Mouse (Mus musculus) stomach, embryonic 16.5 days (tissue): Measurements from ENCODE around the gene Ren1. TPM values are rescaled to one million over a fixed set of nuclear protein-coding genes. Genes with fewer than 3 reads are reported as not detected.

Experiments
- ATAC-seq: fragments of 200-750 bp; cut with Nextera tagmentation; 2 replicates; pipeline ENCODE4 v1.8.0; 2017; ENCODE audit warnings: moderate number of reproducible peaks, moderate TSS enrichment; ENCODE audit not compliant: insufficient read depth, low FRiP score
- H3K27ac ChIP-seq: fragments of 300-500 bp; sonication (generic); 2 replicates; pipeline ENCODE4 v1.5.1; 2014; ENCODE audit warnings: low read length
- H3K27me3 ChIP-seq: fragments of 300-500 bp; sonication (generic); 2 replicates; pipeline ENCODE4 v1.6.1; 2014; ENCODE audit warnings: low read length, control low read depth, mixed read lengths; ENCODE audit not compliant: control insufficient read depth, insufficient read depth
- H3K36me3 ChIP-seq: fragments of 300-500 bp; sonication (generic); 2 replicates; pipeline ENCODE4 v1.6.1; 2014; ENCODE audit warnings: low read length; ENCODE audit not compliant: control insufficient read depth, insufficient read depth
- H3K4me1 ChIP-seq: fragments of 300-500 bp; sonication (generic); 2 replicates; pipeline ENCODE4 v1.6.1; 2014; ENCODE audit warnings: low read length, control low read depth, mixed read lengths; ENCODE audit not compliant: control insufficient read depth, insufficient read depth
- H3K4me2 ChIP-seq: fragments of 300-500 bp; sonication (generic); 2 replicates; pipeline ENCODE4 v1.6.1; 2014; ENCODE audit warnings: low read depth, low read length, mixed read lengths
- H3K4me3 ChIP-seq: fragments of 300-500 bp; sonication (generic); replicated peaks from 2 replicates; pipeline ENCODE4 v1.5.1; 2014; ENCODE audit warnings: mild to moderate bottlenecking, low read length
- H3K9ac ChIP-seq: fragments of 300-500 bp; sonication (generic); 2 replicates; pipeline ENCODE4 v1.6.1; 2014; ENCODE audit warnings: low read length
- H3K9me3 ChIP-seq: fragments of 300-500 bp; sonication (generic); replicated peaks from 2 replicates; pipeline ENCODE4 v1.6.1; 2016; ENCODE audit warnings: low read length, control low read depth; ENCODE audit not compliant: control insufficient read depth
- WGBS: fragments of 180-500 bp; shearing (Covaris S2); extraction: QIAGEN DNeasy Blood & Tissue Kit; methylation state at CpG from one replicate; pipeline ENCODE4 v1.1.7; 2014; 5-methylcytosine and 5-hydroxymethylcytosine counted together
- polyA plus RNA-seq: library from polyadenylated mRNA; unstranded; fragments of >200 nt; fragmentation: Nextera tagmentation; extraction: Ambion mirVana; gene quantifications from 2 replicates; pipeline ENCODE4 v1.2.1, GENCODE M21; 2015

Ren1 gene
- polyA plus RNA-seq: 2.0 and 3.6 TPM in 2 replicates

DNA sequence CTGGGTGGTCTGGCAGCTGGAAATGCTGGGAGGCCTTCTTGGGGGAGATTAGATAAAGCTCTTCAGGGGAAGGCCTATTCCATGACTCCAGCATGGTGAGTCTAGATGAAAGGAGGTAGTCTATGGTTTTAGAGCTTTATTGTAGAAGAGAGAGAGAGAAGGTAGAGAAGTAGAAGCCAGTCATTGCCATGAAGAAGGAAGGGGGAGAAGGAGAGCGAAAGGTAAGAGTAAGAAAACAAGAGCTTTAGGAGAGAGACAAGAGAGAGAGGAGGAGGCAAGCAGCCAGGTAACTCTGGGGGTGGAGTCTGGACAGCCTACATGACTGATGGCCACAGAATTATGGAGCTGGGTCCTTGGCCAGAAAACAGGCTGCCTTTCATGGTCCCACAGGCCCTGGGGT is at the start of gene Ren1:
Ren1 (plus strand) TSS at position 301 of the 400 bp plus-strand sequence.
- 87% methylated on average over 1 of the region's 1 CpGs for WGBS
- H3K4me2 ChIP-seq: no peak within 1 kb of the TSS
- H3K36me3 ChIP-seq: no peaks in the 10 kb centered on the region
- no peak within 1 kb of the TSS for H3K27ac ChIP-seq
- no peaks in the 10 kb centered on the region for H3K9me3 ChIP-seq
- no peaks in the 10 kb centered on the region for H3K27me3 ChIP-seq
- no peak within 1 kb of the TSS for H3K4me3 ChIP-seq
- H3K9ac ChIP-seq: no peak within 1 kb of the TSS
- no peaks in the 10 kb centered on the region; the same call in 1 of the 2 replicates for H3K4me1 ChIP-seq
- no peak for ATAC-seq

DNA sequence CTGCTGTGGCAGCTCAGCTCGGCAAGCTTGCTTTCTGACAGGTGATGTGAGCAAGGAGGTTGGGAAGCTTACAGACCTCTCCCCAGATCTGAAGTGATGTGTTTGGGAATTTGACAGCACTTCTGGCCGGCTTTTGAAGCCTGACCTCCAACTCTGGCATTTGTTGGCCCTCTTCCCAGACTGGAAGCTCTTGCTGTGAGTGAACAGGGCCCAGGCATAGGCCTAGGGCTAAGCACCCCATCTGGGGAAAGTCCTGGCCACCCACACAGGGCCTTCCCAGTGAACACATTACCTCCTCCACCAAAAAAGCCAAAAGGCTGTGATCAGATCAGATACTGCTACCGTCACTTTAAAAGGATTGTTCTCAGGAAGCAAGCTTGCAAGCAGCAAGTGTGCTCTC is 47.8 kb upstream of the Ren1 start:
- peak overlapping the region; percentile 41 for H3K27ac ChIP-seq
- WGBS: 28% methylated on average over 3 of the region's 3 CpGs
- peak; percentile 56; the same call in 1 of the 2 replicates for ATAC-seq

DNA sequence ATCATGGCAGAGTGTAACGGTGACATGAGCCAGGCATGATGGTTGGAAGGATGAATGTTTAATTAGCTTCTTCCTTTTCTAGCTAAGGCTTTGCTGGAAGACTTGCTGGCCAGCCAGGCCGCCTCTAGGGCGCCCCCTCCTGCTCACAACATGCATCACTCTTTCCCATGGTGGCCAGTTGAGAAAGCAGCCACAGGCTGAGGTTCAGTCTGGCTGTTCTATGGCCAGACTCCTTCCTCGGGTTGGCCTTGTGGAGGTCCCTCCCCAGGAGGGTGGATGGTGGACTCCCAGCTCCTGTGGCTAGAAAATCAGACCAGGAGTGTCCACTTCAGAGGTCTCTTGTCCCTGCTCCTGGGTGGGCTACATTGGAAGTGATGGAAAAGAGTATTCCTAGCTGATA is 43.5 kb upstream of the Ren1 start:
- no peak overlapping the region for H3K9ac ChIP-seq
- ATAC-seq: no peak

More for the DNA sequence above, 47.8 kb upstream of the Ren1 start:
- peaks cover 8% of the 10 kb centered on the region for H3K4me1 ChIP-seq
- H3K4me3 ChIP-seq: no peak overlapping the region
- no peak overlapping the region for H3K4me2 ChIP-seq
- H3K36me3 ChIP-seq: no peaks in the 10 kb centered on the region
- no peaks in the 10 kb centered on the region for H3K27me3 ChIP-seq
- peak overlapping the region; percentile 15; the same call in 1 of the 2 replicates for H3K9ac ChIP-seq
- H3K9me3 ChIP-seq: no peaks in the 10 kb centered on the region

DNA sequence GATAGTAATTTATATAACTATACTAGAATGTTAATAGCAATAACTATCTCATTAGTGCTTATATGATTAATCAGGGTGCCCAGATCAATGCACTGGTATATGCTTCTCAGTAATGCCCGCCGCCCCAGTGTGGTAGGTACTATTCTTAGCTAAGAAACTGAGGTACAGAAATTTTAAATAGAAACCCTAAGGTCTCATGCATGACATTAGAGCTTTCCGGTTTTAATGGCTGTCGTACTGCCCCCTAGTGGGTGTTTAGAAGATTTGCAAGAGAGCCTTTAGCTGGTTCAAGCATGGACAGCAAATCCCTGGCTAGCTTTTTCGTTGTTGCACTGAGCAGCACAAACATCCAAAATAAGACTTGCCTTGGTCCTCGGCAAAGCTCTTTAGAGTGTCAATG is 43.0 kb upstream of the Ren1 start:
- Histone ChIP-seq H3K4me2 (no peak overlapping the region), H3K9ac (no peak overlapping the region), H3K27me3 (no peaks in the 10 kb centered on the region), H3K36me3 (no peaks in the 10 kb centered on the region), H3K9me3 (no peaks in the 10 kb centered on the region), H3K4me1 (peaks cover 9% of the 10 kb centered on the region), H3K27ac (no peak overlapping the region), H3K4me3 (no peak overlapping the region)
- no peak for ATAC-seq
- 13% methylated on average over 6 of the region's 6 CpGs for WGBS

More for the DNA sequence above, 43.5 kb upstream of the Ren1 start:
- H3K36me3 ChIP-seq: no peaks in the 10 kb centered on the region
- no peak overlapping the region for H3K4me2 ChIP-seq
- H3K27ac ChIP-seq: no peak overlapping the region
- H3K4me3 ChIP-seq: no peak overlapping the region
- 10% methylated on average over 4 of the region's 4 CpGs for WGBS
- no peaks in the 10 kb centered on the region for H3K27me3 ChIP-seq
- H3K4me1 ChIP-seq: peaks cover 9% of the 10 kb centered on the region
- H3K9me3 ChIP-seq: no peaks in the 10 kb centered on the region

DNA sequence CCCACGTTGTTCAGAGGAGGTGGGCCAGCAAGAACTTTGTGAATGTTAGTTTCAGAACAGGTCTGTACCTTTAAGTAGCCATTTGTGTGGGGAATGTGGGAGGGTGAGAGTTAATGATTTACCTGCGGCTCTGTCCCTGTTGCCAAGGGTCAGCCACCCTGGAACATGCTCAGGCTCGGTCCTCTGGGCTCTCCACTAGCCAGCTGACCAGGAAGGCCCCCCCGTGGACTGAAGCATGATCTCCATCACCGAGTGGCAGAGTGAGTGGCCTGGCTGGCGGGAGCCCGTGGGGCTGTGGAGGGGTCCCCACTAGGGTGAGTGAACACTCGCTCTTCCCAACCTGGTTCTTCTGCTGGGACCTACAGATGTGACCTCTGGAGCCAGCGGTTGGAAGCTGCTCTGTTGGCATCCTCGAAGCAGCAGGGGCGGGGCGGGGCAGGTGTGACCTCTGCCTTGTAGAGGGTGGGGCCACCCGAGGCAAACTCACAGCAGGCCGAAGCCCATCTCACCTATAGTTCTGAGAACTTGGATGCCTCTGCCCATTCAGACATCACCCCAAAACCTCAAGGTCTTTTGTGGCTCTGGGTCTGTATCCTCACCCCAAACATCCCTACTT is 40.5 kb upstream of the Ren1 start, which contains the start of gene Golt1a:
Golt1a (plus strand) TSS at position 149 of the 616 bp plus-strand sequence.
- H3K27me3 ChIP-seq: no peaks in the 10 kb centered on the region
- 46% methylated on average over 14 of the region's 14 CpGs for WGBS
- H3K4me2 ChIP-seq: peak within 1 kb of the TSS; percentile 42
- peak within 1 kb of the TSS; percentile 50 for H3K27ac ChIP-seq
- H3K36me3 ChIP-seq: no peaks in the 10 kb centered on the region
- no peaks in the 10 kb centered on the region for H3K9me3 ChIP-seq
- H3K4me1 ChIP-seq: peaks cover 4% of the 10 kb centered on the region; the same call in 1 of the 2 replicates
- H3K4me3 ChIP-seq: peak within 1 kb of the TSS; percentile 36
- peak within 1 kb of the TSS; percentile 34 for H3K9ac ChIP-seq
- ATAC-seq: peak; percentile 65

DNA sequence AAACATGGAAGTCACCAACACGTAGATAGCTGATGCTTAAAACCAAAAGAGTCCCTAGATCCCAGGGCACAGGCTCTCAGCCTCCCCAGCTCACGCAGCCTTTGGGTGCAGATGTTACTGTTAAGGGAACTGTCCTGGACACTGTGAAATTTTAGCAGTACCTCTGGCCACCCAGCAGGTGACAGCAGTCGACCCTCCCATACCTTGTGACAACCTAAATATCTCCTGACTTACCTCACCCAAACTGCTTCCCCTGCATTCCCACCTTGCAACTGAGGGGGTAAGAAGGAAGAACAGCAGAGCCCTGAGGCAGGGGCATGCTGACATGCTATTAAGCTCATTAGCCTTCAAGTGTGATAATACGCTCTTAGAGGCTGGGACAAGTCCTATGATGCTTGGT is 39.1 kb upstream of the Ren1 start:
- Histone ChIP-seq H3K9ac (0 out of 2 replicates have a peak overlapping the region, but pooled peaks have one; percentile 18), H3K4me1 (peaks cover 4% of the 10 kb centered on the region; the same call in 1 of the 2 replicates), H3K27me3 (no peaks in the 10 kb centered on the region), H3K27ac (no peak overlapping the region), H3K4me2 (no peak overlapping the region), H3K36me3 (no peaks in the 10 kb centered on the region), H3K4me3 (no peak overlapping the region), H3K9me3 (no peaks in the 10 kb centered on the region)
- no peak for ATAC-seq
- WGBS: 74% methylated on average over 4 of the region's 4 CpGs

DNA sequence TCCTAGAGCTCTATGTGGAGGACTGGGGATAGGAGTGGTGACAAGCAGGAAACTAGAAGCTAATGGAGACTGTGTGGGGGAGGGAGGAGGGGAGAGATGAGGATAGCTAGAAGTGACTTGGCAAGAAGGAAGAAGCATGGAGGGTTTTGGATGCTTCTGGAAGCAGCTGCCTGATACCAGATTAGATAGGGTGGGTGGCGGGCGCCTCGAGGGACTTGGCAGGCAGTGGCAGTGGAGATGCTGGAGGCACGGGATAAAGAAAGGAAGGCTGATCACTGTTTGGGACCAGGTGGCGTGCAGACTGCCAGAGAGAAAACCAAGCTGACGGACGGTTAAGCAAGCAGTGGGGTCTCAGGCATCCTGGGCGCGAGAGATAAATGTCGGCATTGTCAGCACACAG is 38.4 kb upstream of the Ren1 start:
- Histone ChIP-seq H3K27ac (no peak overlapping the region), H3K4me2 (no peak overlapping the region), H3K4me1 (peaks cover 4% of the 10 kb centered on the region; the same call in 1 of the 2 replicates), H3K36me3 (no peaks in the 10 kb centered on the region), H3K4me3 (no peak overlapping the region), H3K9ac (no peak overlapping the region), H3K9me3 (no peaks in the 10 kb centered on the region), H3K27me3 (no peaks in the 10 kb centered on the region)
- WGBS: 15% methylated on average over 10 of the region's 10 CpGs
- no peak for ATAC-seq

DNA sequence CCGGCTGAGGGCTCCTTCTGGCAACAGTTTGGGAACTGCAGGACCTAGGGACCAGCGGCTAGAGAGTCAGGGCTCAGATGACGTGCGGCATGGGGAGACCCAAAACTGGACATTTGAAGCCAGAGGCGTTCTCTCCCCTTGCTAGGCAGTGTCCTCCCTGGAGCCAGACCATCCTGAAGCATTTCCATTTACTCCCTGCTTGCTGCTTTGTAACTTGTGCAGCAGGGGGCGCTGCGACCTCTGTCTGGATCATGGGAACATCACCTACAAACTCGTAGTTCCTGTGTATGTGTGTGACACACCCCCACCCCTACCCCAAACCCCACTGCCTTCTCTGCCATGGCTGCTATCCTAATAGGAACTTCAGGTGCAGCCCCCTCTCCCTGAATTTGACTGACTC is 35.9 kb upstream of the Ren1 start:
- Histone ChIP-seq H3K4me2 (no peak overlapping the region), H3K4me1 (peaks cover 4% of the 10 kb centered on the region; the same call in 1 of the 2 replicates), H3K36me3 (no peaks in the 10 kb centered on the region), H3K4me3 (no peak overlapping the region), H3K27ac (no peak overlapping the region), H3K9ac (no peak overlapping the region), H3K9me3 (no peaks in the 10 kb centered on the region), H3K27me3 (no peaks in the 10 kb centered on the region)
- WGBS: 31% methylated on average over 8 of the region's 8 CpGs
- ATAC-seq: no peak

DNA sequence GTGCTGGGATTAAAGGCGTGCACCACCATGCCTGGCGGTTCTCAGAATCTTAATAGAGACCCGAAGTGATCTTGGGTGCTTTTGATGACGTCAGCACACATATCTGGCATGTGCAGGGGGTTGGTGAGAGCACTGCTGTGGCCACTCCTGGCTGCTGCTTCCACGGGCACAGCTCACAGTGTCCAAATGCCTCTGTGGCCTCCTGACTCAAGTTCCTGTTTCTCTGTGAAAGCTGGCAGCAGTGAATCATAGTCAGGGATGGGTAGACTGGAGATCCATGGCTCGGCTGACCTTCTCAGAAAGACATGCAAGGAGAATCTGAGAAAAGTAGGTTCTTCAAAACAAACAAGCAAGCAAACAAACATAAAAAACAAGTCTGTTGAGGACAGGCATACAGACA is 34.5 kb upstream of the Ren1 start:
- H3K4me1 ChIP-seq: peaks cover 4% of the 10 kb centered on the region; the same call in 1 of the 2 replicates
- H3K4me2 ChIP-seq: no peak overlapping the region
- H3K36me3 ChIP-seq: no peaks in the 10 kb centered on the region
- H3K4me3 ChIP-seq: no peak overlapping the region
- whole genome bisulfite sequencing: 76% methylated on average over 6 of the region's 6 CpGs
- no peak for ATAC-seq
- no peak overlapping the region for H3K27ac ChIP-seq
- no peaks in the 10 kb centered on the region for H3K9me3 ChIP-seq
- H3K9ac ChIP-seq: no peak overlapping the region
- H3K27me3 ChIP-seq: no peaks in the 10 kb centered on the region
